Mouse (Mus musculus): ENCODE results near the gene Nceh1. TPM values are rescaled to one million over a fixed set of nuclear protein-coding genes. Genes with fewer than 3 reads are reported as not detected.
"Not testable (repeated sequence)": the region's sequence is repeated elsewhere in the genome, so short reads cannot be mapped to it uniquely, and the experiment has no call there.

The Nceh1 gene
- total RNA-seq, 2 experiments from 2014 or later, result 16.6 to 32.6 TPM

GRCm38 (mm10) chr3:27272926-27273745 lies 90.4 kb downstream of the Nceh1 start:
- no peak for DNase-seq

GRCm38 (mm10) chr3:27279286-27279925 lies 96.6 kb downstream of the Nceh1 start:
- intact Hi-C loops (cut with DNase I); DNase-seq: not testable (repeated sequence)

More at GRCm38 (mm10) chr3:27272926-27273745, 90.4 kb downstream of the Nceh1 start:
- intact Hi-C loops (cut with DNase I), result no loop called here

GRCm38 (mm10) chr3:27280280-27280749 lies 97.5 kb downstream of the Nceh1 start:
- intact Hi-C loops (cut with DNase I), result loop anchor here (5.0 kb wide), 1 partner anchor 42 kb away; no protein-coding TSS in a partner anchor
- peak; percentile 27 to 35 for DNase-seq

DNA sequence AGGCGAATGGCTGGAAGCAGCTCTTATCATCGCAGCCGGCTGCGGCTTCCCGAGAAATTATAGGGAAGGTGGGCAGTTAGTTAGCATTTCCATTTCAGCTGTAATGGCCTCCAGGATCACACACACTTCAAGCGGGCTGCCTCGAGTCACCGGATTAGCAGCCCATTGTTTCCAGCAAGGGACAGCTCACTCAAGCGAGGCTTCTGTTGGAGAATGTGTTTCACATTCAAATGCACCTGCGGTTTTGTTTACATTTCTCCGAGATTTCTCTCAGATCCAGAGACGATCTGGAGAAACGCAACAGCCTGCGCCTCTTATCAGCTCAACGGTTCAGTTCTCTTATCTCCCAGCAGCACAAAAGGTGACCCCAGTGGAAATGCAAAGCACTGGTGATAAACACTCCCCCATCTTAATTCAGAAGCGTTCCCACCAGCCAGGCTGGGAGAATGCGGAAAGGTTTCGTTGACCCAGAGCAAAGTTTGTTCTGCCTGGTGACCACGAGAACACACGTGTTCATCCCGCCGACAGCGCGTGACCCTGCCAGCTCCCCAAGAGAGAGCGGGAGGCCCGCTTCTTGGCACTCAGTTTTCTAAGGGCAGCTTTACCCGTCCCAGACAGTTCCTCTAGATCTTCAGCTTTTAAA lies 100.4 kb downstream of the Nceh1 start:
- intact Hi-C loops (cut with DNase I), result loop anchor here (5.0 kb wide), 1 partner anchor 39 kb away; no protein-coding TSS in a partner anchor
- peak in 1 of 2 experiments; percentile 14 for DNase-seq

- intact Hi-C loops (cut with DNase I), result loop anchor here (5.0 kb wide), 1 partner anchor 39 kb away; no protein-coding TSS in a partner anchor
- DNase-seq, result no peak
These were observed 101.0 kb downstream of the Nceh1 start for GRCm38 (mm10) chr3:27283796-27284195.

- intact Hi-C loops (cut with DNase I), result loop anchor here (5.0 kb wide), 1 partner anchor 38 kb away; no protein-coding TSS in a partner anchor
- no peak for DNase-seq
These were observed 101.5 kb downstream of the Nceh1 start for GRCm38 (mm10) chr3:27284227-27284626.

GRCm38 (mm10) chr3:27285072-27285471 lies 102.3 kb downstream of the Nceh1 start:
- no peak for DNase-seq
- intact Hi-C loops (cut with DNase I), result no loop called here

GRCm38 (mm10) chr3:27288301-27288700 lies 105.5 kb downstream of the Nceh1 start:
- DNase-seq, result no peak
- intact Hi-C loops (cut with DNase I), result no loop called here

- DNase-seq, result peak in 1 of 2 experiments; percentile 15
- intact Hi-C loops (cut with DNase I), result no loop called here
These were observed 106.1 kb downstream of the Nceh1 start for GRCm38 (mm10) chr3:27288909-27289308.

DNA sequence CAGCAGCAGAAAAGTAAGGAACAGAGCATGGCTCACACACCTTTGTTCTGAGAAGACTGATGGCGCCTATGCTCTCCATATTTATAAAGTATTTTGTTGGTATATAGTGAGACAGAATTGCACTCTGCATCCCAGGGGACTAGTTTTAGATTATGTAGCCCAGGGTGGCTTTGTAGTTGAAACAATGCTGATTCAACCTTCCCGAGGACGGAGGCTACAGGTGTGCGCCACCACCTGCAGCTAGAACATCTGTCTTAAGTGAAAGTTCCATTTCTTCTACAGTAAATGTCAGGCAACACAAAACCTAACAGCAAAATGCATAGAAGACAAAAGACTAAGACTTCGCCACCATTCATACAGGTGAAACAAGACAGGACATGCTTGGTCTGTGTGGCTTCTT lies 107.5 kb downstream of the Nceh1 start:
- no peak for DNase-seq
- intact Hi-C loops (cut with DNase I), result no loop called here

- DNase-seq; intact Hi-C loops (cut with DNase I): not testable (repeated sequence)
These were observed 108.2 kb downstream of the Nceh1 start for GRCm38 (mm10) chr3:27290945-27291344.

DNA sequence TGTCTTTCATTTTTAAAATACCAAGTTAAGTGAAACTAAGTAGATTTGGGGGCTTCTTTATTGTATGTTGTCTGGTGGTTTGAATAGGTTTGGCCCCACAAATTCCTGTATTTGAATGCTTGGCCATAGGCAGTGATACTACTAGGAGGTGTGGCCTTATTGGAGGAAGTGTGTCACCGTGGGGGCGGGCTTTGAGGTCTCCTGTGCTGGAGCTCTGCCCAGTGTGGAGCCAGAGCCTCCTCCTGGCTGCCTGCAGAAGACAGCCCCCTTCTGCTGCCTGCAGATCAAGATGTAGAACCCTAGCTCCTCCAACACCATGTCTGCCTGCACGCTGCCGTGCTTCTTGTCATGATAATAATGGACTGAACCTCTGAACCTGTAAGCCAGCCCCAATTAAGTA lies 108.6 kb downstream of the Nceh1 start:
- DNase-seq; intact Hi-C loops (cut with DNase I): not testable (repeated sequence)

GRCm38 (mm10) chr3:27293645-27294385 lies 111.0 kb downstream of the Nceh1 start:
- intact Hi-C loops (cut with DNase I), result no loop called here
- DNase-seq, result no peak

GRCm38 (mm10) chr3:27300451-27300850 lies 117.7 kb downstream of the Nceh1 start:
- intact Hi-C loops (cut with DNase I), result no loop called here
- no peak for DNase-seq

DNA sequence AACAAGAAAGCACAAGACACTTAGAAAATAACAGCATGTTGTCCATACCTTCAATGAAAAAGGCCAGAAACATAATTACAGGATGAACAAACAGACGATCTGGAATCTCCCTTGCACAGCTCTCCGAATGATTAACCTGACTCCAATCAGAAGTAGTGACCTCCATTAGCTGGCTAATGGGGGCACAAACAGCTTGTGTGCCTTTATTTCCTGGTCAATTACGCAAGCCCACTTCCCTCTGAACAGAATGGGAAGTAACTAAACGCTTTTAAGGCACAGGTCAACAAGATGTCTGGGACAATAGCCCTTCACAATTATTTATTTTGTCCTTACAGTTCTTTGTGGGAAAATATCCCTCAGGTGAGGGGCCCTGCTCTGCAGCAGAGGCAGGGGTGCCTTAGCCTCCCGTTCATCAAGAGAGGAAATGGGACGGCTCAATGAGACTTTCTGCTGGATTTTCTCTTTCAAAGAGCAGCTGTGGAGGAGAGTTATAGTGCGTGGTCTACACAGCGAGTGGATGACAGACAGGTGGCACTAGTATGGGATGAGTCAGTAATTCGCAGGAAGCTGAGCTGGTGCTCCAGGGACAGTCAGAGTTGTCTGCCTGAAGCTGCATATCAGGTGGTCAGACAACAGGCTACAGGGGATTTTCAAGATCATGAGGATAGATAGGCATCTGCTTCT lies 119.7 kb downstream of the Nceh1 start:
- intact Hi-C loops (cut with DNase I), result no loop called here
- DNase-seq, result no peak

DNA sequence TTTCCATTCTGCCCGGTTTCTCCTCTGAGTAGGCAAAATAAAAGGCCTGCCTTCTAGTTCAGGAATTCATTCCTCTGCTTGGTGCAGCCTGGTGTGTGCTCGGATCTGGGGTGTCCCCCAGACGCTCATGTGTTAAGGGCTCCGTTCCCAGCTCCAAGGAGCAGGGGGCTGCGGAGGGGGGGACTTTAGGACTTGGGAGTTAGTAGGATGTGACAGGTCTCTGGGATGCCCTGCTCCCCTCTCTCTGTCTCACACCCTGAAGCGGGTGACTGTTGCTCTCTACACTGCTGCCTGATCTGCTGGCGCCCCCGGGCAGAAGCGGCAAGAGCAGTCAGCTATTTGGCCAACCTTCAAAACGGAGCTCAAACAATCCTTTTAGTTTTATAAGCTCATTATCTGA lies 124.0 kb downstream of the Nceh1 start:
- intact Hi-C loops (cut with DNase I), result no loop called here
- no peak for DNase-seq

DNA sequence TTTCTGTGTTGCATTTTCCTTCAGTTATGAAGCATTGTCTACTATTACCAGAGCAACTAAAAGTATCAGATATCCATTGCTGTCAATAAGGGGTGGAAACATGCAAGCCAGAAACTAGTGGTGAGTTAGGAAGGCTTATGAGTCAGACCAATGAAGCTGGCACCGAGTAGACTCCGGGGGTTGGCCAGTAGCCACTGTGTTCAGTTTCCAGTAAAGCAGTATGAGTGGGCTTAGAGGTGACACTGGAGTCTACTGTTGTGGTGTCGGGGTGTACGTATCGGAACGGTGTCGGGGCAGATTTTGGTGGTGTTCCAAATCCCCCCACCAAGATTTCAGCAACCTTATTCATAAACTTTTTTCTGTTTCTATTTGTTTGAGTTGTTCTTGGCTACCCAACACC lies 128.2 kb downstream of the Nceh1 start:
- DNase-seq, result peak; percentile 48
- intact Hi-C loops (cut with DNase I), result no loop called here

- no peak for DNase-seq
- intact Hi-C loops (cut with DNase I), result no loop called here
These were observed 128.7 kb downstream of the Nceh1 start for GRCm38 (mm10) chr3:27311475-27311874.

GRCm38 (mm10) chr3:27314506-27315164 lies 131.9 kb downstream of the Nceh1 start:
- DNase-seq, result no peak
- intact Hi-C loops (cut with DNase I), result no loop called here

All from gastrocnemius, postnatal 36 days (tissue).